Mouse (Mus musculus) olfactory bulb, adult 2 months (tissue): ENCODE results near the gene Ccdc40. TPM values are rescaled to one million over a fixed set of nuclear protein-coding genes. Genes with fewer than 3 reads are reported as not detected.
"Not testable (repeated sequence)": the region's sequence is repeated elsewhere in the genome, so short reads cannot be mapped to it uniquely, and the experiment has no call there.

Experiments used
- H3K27ac ChIP-seq: fragments of 200-500 bp; 2 replicates; pipeline ENCODE4 v1.5.1; 2012; ENCODE audit warnings: low read depth, low read length; ENCODE audit not compliant: insufficient read depth
- H3K4me1 ChIP-seq: fragments of 200-500 bp; 2 replicates; pipeline ENCODE4 v1.6.1; 2012; ENCODE audit warnings: low read length; ENCODE audit not compliant: control insufficient read depth, insufficient read depth
- H3K4me3 ChIP-seq: fragments of 200-500 bp; 2 replicates; pipeline ENCODE4 v1.5.1; 2012; ENCODE audit warnings: mild to moderate bottlenecking, low read depth, low read length, moderate library complexity; ENCODE audit not compliant: insufficient read depth
- CTCF ChIP-seq: fragments of 200-500 bp; IDR thresholded peaks from 2 replicates; pipeline ENCODE4 v1.5.1; 2012; ENCODE audit warnings: low read depth, mild to moderate bottlenecking, low read length, moderate library complexity; ENCODE audit not compliant: insufficient read depth
- POLR2A ChIP-seq: fragments of 200-500 bp; IDR thresholded peaks from 2 replicates; pipeline ENCODE4 v1.6.1; 2012; ENCODE audit warnings: mild to moderate bottlenecking, low read depth, low read length, moderate library complexity; ENCODE audit not compliant: insufficient read depth
- WGBS: fragments of 180-500 bp; shearing (Covaris S2); methylation state at CpG from one replicate; pipeline ENCODE4 v1.1.7; 2018; 5-methylcytosine and 5-hydroxymethylcytosine counted together
- polyA plus RNA-seq: library from polyadenylated mRNA; stranded (reverse); fragments of >200 nt; gene quantifications from 2 replicates; pipeline ENCODE4 v1.2.4, GENCODE M21; 2012; ENCODE audit warnings: low replicate concordance; ENCODE audit not compliant: missing spikeins, insufficient read depth, insufficient read length

The Ccdc40 gene
- polyA plus RNA-seq, 1 experiment: not detected

- Histone ChIP-seq H3K4me1 (peaks cover 8% of the 10 kb centered on the region), H3K4me3 (no peak overlapping the region), H3K27ac (no peak overlapping the region)
- 30% methylated on average over 6 of the region's 6 CpGs for WGBS
- TF ChIP-seq POLR2A: no peak
- TF ChIP-seq CTCF: no peak
These were observed 20.6 kb downstream of the Ccdc40 start for GRCm38 (mm10) chr11:119249011-119249410.

GRCm38 (mm10) chr11:119250998-119251397 lies 22.6 kb downstream of the Ccdc40 start:
- H3K27ac ChIP-seq: no peak overlapping the region

GRCm38 (mm10) chr11:119252854-119253541 lies 24.6 kb downstream of the Ccdc40 start:
- Histone ChIP-seq H3K4me3 (no peak overlapping the region), H3K27ac (no peak overlapping the region), H3K4me1 (peaks cover 8% of the 10 kb centered on the region)
- WGBS: 17% methylated on average over 22 of the region's 22 CpGs
- TF ChIP-seq POLR2A: no peak
- no peak; the same call in 1 of the 2 replicates for TF ChIP-seq CTCF

More at GRCm38 (mm10) chr11:119250998-119251397, 22.6 kb downstream of the Ccdc40 start:
- Histone ChIP-seq H3K4me1 (peaks cover 8% of the 10 kb centered on the region), H3K4me3 (no peak overlapping the region)
- WGBS: 83% methylated on average over 17 of the region's 17 CpGs
- TF ChIP-seq CTCF: no peak
- TF ChIP-seq POLR2A: no peak

GRCm38 (mm10) chr11:119256557-119256956 lies 28.2 kb downstream of the Ccdc40 start:
- H3K4me1 ChIP-seq, H3K4me3 ChIP-seq, H3K27ac ChIP-seq: not testable (repeated sequence)
- WGBS: 91% methylated on average over 5 of the region's 5 CpGs

GRCm38 (mm10) chr11:119258216-119258571 lies 29.8 kb downstream of the Ccdc40 start:
- TF ChIP-seq POLR2A (no peak), CTCF (no peak)
- Histone ChIP-seq H3K4me3 (peak overlapping the region; percentile 38), H3K27ac (no peak overlapping the region), H3K4me1 (peaks cover 4% of the 10 kb centered on the region)
- 75% methylated on average over 9 of the region's 9 CpGs for WGBS

- WGBS: 66% methylated on average over 23 of the region's 23 CpGs
- H3K27ac ChIP-seq: no peak overlapping the region
- TF ChIP-seq POLR2A: no peak
- TF ChIP-seq CTCF: no peak
These were observed 30.4 kb downstream of the Ccdc40 start for GRCm38 (mm10) chr11:119258572-119259322.

GRCm38 (mm10) chr11:119259977-119260376 lies 31.6 kb downstream of the Ccdc40 start:
- WGBS: 94% methylated on average over 8 of the region's 8 CpGs
- Histone ChIP-seq H3K27ac (no peak overlapping the region), H3K4me3 (no peak overlapping the region), H3K4me1 (no peaks in the 10 kb centered on the region)
- TF ChIP-seq POLR2A (no peak), CTCF (no peak)

More at GRCm38 (mm10) chr11:119258572-119259322, 30.4 kb downstream of the Ccdc40 start:
- Histone ChIP-seq H3K4me1 (no peaks in the 10 kb centered on the region), H3K4me3 (peak overlapping the region; percentile 38)

GRCm38 (mm10) chr11:119264413-119264812 lies 36.0 kb downstream of the Ccdc40 start:
- H3K4me3 ChIP-seq: no peak overlapping the region
- TF ChIP-seq POLR2A (no peak), CTCF (no peak)
- H3K27ac ChIP-seq: no peak overlapping the region
- 92% methylated on average over 13 of the region's 13 CpGs for WGBS
- H3K4me1 ChIP-seq: peaks cover 21% of the 10 kb centered on the region

- Histone ChIP-seq H3K27ac (no peak overlapping the region), H3K4me3 (no peak overlapping the region), H3K4me1 (peaks cover 35% of the 10 kb centered on the region)
- WGBS: 81% methylated on average over 7 of the region's 7 CpGs
- TF ChIP-seq POLR2A (no peak), CTCF (no peak)
These were observed 37.4 kb downstream of the Ccdc40 start for GRCm38 (mm10) chr11:119265811-119266210.
